Mouse (Mus musculus) neutrophil, adult 5-6 weeks (primary cell): ENCODE measurements around the gene Tgif1. TPM values are rescaled to one million over a fixed set of nuclear protein-coding genes. Genes with fewer than 3 reads are reported as not detected.

ENCODE experiments used
- ATAC-seq: fragments of 151-379, 151-347 bp; 2 replicates; pipeline ENCODE4 v1.8.0; 2017; ENCODE audit warnings: mild to moderate bottlenecking, moderate TSS enrichment; ENCODE audit not compliant: insufficient number of reproducible peaks, poor library complexity, low FRiP score, severe bottlenecking; ENCODE audit errors: extremely low read depth
- total RNA-seq: library from RNA; stranded (forward); fragments of 200-1000 nt; gene quantifications from 2 replicates; pipeline ENCODE4 v1.2.3, GENCODE M21; 2017

Tgif1 gene
- 78.6 and 81.5 TPM in 2 replicates for total RNA-seq

DNA sequence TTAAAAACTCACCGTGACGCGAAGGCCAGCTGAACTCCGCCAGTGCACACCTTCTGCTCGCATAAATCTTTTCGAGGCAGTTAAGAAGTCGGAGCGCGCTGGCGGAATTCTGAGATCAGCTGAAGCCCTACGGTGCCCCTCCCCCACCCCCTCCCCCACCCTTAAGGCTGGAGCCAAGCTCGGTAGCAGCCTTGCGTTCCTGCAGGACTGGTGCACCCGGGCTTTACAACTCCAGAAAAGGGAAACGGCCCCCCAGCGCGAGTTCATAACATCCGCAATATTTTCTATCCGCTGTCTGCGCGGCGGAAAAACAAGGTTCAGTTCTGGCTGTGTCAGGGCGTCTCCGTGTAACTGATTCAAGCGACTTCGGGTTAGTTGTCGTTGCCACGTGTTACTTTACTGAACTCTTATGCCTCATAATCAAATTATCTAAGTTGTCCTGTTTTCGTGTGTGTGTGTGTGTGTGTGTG lies at the start of gene Tgif1:
Tgif1 (minus strand) TSS at position 111 of the 470 bp plus-strand sequence.
- peak; percentile 3; the same call in 1 of the 2 replicates for ATAC-seq

GRCm38 (mm10) chr17:70900660-70901059 lies 47.3 kb upstream of the Tgif1 start:
- ATAC-seq, result no peak

GRCm38 (mm10) chr17:70899642-70900041 lies 46.3 kb upstream of the Tgif1 start:
- ATAC-seq, result no peak

DNA sequence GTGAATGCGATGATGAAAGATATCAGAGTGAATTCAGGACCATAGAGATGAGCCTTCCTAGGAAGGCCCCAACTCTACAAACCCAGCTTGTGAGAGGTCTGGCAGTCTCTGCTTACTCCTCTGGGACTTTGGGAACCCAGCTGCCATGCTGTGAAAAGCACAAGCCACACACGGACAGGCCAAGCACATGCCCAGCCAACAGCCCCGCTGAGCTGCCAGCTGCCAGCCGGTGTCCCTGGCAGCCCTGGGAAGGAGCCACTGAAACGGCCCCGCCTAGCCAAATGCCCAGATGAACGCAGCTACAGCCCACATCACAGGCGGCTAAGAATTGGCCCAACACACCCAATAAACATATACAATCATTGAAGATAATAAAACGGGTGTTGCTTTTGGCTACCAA lies 41.5 kb upstream of the Tgif1 start:
- ATAC-seq, result no peak

DNA sequence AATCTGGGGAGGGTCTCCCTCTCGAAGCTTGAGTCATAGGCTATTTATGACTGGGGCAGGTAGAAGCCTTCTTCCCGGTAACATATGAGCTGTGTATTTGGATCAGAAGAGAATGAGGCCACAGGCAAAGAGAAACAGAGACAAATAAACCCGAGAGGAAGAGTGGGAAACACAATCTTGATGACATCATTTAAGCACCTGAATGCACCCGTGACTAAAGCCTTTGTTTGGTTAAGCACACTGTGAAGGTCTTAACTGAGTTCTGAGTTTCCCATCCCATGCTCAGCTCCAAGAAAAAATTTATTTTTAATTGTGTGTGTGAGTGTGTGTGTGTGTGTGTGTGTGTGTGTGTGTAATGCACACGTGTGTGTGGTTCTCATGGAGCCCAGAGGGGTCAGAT lies 39.8 kb upstream of the Tgif1 start:
- ATAC-seq, result no peak

DNA sequence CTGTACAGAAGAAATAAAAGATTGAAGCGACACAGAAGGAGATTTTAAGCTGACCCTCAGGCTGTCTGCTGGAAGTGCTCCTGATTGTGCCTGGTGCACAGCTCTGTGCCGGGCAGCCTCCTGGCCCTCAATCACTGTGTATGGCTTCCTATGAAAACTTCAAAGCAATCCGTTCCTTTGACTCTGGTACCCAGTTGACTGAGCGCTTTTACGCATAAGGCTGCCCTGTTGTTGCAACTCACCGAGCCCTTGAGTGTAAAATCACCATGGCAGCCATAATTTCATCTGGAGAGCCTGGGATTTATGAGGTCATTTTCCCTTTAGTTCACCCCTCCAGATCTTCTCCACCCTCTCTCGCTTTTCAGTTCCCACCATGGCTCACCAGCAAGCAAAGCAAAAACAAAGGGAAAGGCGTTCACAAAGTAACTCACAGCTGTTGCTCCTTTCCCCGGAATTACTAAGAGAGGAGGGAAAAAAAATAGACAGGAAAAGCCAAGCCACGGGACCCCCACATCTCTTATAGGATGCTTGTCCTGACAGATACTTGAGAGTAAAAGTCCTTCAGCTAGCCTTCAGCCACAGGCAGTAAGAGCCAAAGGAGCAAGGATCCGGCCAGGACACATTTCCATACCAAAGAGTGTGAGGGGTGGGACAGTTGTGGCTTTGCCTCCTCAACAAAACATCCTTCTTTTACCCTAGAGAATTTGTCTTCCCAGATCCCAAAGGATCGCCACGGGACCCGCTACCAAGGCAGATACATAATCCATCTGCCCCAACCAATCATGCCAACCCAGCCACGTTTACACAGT lies 39.1 kb upstream of the Tgif1 start:
- ATAC-seq, result no peak

DNA sequence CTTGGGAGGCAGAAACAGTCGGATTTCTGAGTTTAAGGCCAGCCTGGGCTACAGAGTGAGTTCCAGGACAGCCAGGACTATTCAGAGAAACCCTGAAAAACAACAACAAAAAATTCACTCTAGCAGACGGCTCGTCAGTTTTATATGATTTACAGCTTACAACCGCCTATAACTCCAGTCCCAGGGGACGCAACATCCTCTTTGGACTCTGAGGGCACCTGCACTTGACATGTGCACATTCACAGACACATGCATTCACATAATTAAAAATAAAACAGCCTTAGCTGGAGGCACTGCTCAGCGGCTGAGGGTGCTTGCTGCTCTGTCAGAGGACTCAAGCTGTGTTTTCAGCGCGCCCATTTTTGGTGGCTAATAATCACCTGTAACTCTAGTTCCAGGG lies 37.2 kb upstream of the Tgif1 start:
- peak; percentile 35 for ATAC-seq

DNA sequence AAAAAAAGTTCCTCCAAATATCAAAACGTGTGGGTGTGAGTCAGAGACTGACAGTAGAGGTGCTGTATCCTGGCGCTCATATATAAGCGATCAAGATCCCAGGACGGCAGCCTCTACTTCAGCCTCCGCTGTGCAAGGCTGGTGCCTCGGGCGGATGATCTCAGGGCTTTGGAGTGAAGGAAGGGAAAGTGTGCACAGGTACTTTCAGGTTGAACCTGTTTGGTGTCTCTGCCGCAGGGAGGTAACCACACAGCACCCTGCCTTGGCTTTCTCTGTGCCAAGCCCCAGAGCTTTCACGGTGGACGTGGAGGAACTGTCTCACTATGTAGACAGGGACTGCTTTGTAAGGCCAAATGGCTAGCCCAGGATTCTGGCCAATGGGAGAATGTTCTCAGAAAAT lies 35.3 kb upstream of the Tgif1 start:
- ATAC-seq, result no peak

- peak; percentile 40; the same call in 1 of the 2 replicates for ATAC-seq
These were observed 34.5 kb upstream of the Tgif1 start for GRCm38 (mm10) chr17:70887848-70888247.

GRCm38 (mm10) chr17:70886641-70887391 lies 33.5 kb upstream of the Tgif1 start:
- ATAC-seq, result peak; percentile 69

DNA sequence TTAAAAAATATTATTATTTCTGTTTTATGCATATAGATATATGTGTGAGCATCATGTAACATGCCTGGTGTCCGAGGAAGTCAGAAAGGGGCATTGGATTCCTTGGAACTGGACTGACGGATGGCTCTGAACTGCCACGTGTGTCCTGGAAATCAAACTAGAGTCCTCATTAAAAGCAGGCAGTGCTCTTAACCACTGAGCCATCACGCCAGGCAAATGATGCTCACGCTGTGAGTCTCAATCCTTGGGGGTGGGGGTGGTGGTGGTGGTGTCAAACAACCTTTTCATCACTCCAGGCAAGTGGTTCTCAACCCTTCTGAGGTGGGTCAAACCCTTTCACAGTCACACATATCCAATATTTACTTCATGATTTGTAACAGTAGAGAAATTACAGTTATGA lies 32.5 kb upstream of the Tgif1 start:
- no peak for ATAC-seq

DNA sequence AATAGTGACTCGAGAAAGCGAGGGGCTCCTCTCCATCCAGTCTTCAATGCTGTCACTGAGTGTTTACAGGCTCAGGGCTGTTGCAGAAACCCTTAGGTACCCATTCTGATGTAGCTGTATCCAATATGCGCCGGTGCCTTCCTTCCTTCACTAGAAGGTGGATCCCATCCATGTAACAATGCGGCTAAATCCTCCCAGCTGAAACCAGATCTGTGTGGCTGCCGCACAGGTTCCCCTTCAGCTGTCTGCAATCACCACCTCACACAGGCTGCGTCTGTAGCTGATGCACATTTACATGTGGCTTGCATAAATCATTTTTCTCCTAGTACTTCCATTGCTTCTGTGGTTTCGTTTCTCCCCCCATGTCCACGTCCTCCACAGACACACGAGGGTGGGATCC lies 28.6 kb upstream of the Tgif1 start:
- no peak for ATAC-seq

GRCm38 (mm10) chr17:70881194-70881593 lies 27.8 kb upstream of the Tgif1 start:
- no peak for ATAC-seq

- ATAC-seq, result no peak
These were observed 24.9 kb upstream of the Tgif1 start for GRCm38 (mm10) chr17:70878237-70878636.

- no peak for ATAC-seq
These were observed 20.4 kb upstream of the Tgif1 start for GRCm38 (mm10) chr17:70873778-70874124.

GRCm38 (mm10) chr17:70872936-70873777 lies 19.8 kb upstream of the Tgif1 start:
- no peak for ATAC-seq

- no peak for ATAC-seq
These were observed 19.0 kb upstream of the Tgif1 start for GRCm38 (mm10) chr17:70872094-70872929.

DNA sequence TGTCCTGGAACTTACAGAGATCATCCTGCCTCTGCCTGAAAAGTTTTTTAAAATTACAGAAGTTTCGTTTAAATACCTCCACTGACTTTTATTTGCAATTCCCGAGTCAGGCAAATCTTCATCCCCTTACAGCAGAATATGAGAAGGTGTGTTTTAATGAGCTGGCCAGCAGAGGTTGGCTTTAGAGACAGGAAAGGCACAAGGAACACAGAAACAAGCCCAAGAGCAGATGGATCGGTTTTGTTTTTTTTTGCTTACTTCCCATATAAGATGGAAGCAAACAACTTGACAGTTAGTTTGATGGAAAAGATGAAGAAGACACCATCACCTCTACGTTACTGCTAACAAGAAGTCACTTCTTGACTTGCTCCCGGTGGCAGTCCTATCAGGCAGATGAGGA lies 18.3 kb upstream of the Tgif1 start:
- no peak for ATAC-seq

DNA sequence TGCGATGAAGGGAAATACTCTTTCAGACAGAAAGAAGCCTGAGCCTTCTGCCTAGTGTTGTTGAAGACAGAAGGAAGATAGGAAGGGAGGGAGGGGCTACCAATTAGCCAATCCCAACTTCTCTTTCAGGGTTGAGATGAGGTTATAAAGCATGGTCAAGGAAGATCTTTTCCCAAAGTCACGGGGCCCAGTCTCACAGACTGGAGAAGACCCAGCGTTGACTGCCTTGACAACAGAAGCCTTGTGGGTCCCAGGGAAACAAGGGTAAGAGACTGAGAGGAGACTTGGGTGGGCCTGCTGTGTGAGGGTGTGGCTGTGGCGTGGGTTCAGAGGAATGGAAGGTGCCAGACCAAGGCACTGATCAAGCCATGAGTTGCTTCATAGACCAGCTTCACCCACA lies 17.2 kb upstream of the Tgif1 start:
- ATAC-seq, result no peak
